Mouse (Mus musculus) midbrain, embryonic 14.5 days (tissue): ENCODE measurements around the gene Mdfi. TPM values are rescaled to one million over a fixed set of nuclear protein-coding genes. Genes with fewer than 3 reads are reported as not detected.

ENCODE experiments used
- ATAC-seq: fragments of 200-750 bp; cut with Nextera tagmentation; 2 replicates; pipeline ENCODE4 v1.8.0; 2017; ENCODE audit warnings: moderate number of reproducible peaks, moderate library complexity; ENCODE audit not compliant: low FRiP score, low TSS enrichment
- DNase-seq: peaks from one replicate; pipeline ENCODE4 v3.0.0-alpha.2; 2015
- H3K27ac ChIP-seq: fragments of 300-500 bp; sonication (generic); replicated peaks from 2 replicates; pipeline ENCODE4 v1.5.1; 2014; ENCODE audit warnings: mild to moderate bottlenecking, low read depth, low read length, moderate library complexity
- H3K27me3 ChIP-seq: fragments of 300-500 bp; sonication (generic); 2 replicates; pipeline ENCODE4 v1.6.1; 2014; ENCODE audit warnings: low read length, control low read depth, mixed read lengths; ENCODE audit not compliant: control insufficient read depth, insufficient read depth
- H3K36me3 ChIP-seq: fragments of 300-500 bp; sonication (generic); 2 replicates; pipeline ENCODE4 v1.6.1; 2014; ENCODE audit warnings: low read length, control low read depth; ENCODE audit not compliant: control insufficient read depth, insufficient read depth
- H3K4me1 ChIP-seq: fragments of 300-500 bp; sonication (generic); 2 replicates; pipeline ENCODE4 v1.6.1; 2014; ENCODE audit warnings: mild to moderate bottlenecking, antibody characterized with exemption, low read length, control low read depth; ENCODE audit not compliant: control insufficient read depth, insufficient read depth
- H3K4me2 ChIP-seq: fragments of 300-500 bp; sonication (generic); 2 replicates; pipeline ENCODE4 v1.6.1; 2014; ENCODE audit warnings: mild to moderate bottlenecking, low read length, moderate library complexity
- H3K4me3 ChIP-seq: fragments of 300-500 bp; sonication (generic); replicated peaks from 2 replicates; pipeline ENCODE4 v1.5.1; 2014; ENCODE audit warnings: low read depth, low read length
- H3K9ac ChIP-seq: fragments of 300-500 bp; sonication (generic); replicated peaks from 2 replicates; pipeline ENCODE4 v1.6.1; 2014; ENCODE audit warnings: mild to moderate bottlenecking, low read length, moderate library complexity
- H3K9me3 ChIP-seq: fragments of 300-500 bp; sonication (generic); 2 replicates; pipeline ENCODE4 v1.6.1; 2016; ENCODE audit warnings: low read length, control low read depth, mixed read lengths; ENCODE audit not compliant: control insufficient read depth
- WGBS: fragments of 180-500 bp; shearing (Covaris S2); extraction: QIAGEN DNeasy Blood & Tissue Kit; methylation state at CpG from one replicate; pipeline ENCODE4 v1.1.7; 2014; 5-methylcytosine and 5-hydroxymethylcytosine counted together
- polyA plus RNA-seq: library from polyadenylated mRNA; unstranded; fragments of >200 nt; fragmentation: Nextera tagmentation; extraction: Ambion mirVana; gene quantifications from 2 replicates; pipeline ENCODE4 v1.2.1, GENCODE M21; 2014

Mdfi gene
- polyA plus RNA-seq, 1 experiment from 2014 or later = 8.3 TPM

- 86% methylated on average over 6 of the region's 6 CpGs for WGBS
- Histone ChIP-seq H3K4me2 (no peak overlapping the region), H3K27ac (no peak overlapping the region), H3K9me3 (no peaks in the 10 kb centered on the region), H3K4me3 (no peak overlapping the region), H3K4me1 (no peaks in the 10 kb centered on the region), H3K9ac (no peak overlapping the region), H3K36me3 (no peaks in the 10 kb centered on the region), H3K27me3 (no peaks in the 10 kb centered on the region)
- ATAC-seq (no peak), DNase-seq (no peak)
Observed at GRCm38 (mm10) chr17:47784411-47784810, 50.1 kb downstream of the Mdfi start.

GRCm38 (mm10) chr17:47783445-47784223 lies 50.9 kb downstream of the Mdfi start:
- Histone ChIP-seq H3K9me3 (no peaks in the 10 kb centered on the region), H3K4me1 (no peaks in the 10 kb centered on the region), H3K36me3 (no peaks in the 10 kb centered on the region), H3K9ac (no peak overlapping the region), H3K27ac (no peak overlapping the region), H3K4me2 (no peak overlapping the region), H3K27me3 (no peaks in the 10 kb centered on the region), H3K4me3 (no peak overlapping the region)
- 90% methylated on average over 8 of the region's 8 CpGs for WGBS
- DNase-seq (no peak), ATAC-seq (no peak)

GRCm38 (mm10) chr17:47782486-47782885 lies 52.0 kb downstream of the Mdfi start:
- no peaks in the 10 kb centered on the region for H3K9me3 ChIP-seq
- no peak overlapping the region for H3K27ac ChIP-seq
- DNase-seq = no peak
- no peaks in the 10 kb centered on the region for H3K27me3 ChIP-seq
- no peak overlapping the region for H3K4me2 ChIP-seq
- WGBS = 80% methylated on average over 3 of the region's 3 CpGs
- no peak for ATAC-seq
- no peaks in the 10 kb centered on the region for H3K36me3 ChIP-seq
- H3K4me3 ChIP-seq = no peak overlapping the region
- H3K9ac ChIP-seq = no peak overlapping the region
- H3K4me1 ChIP-seq = no peaks in the 10 kb centered on the region

GRCm38 (mm10) chr17:47780470-47780869 lies 54.0 kb downstream of the Mdfi start:
- ATAC-seq = no peak
- no peak overlapping the region for H3K4me2 ChIP-seq
- H3K9me3 ChIP-seq = no peaks in the 10 kb centered on the region
- no peak overlapping the region for H3K4me3 ChIP-seq
- 85% methylated on average over 10 of the region's 10 CpGs for WGBS
- no peaks in the 10 kb centered on the region for H3K27me3 ChIP-seq
- H3K9ac ChIP-seq = no peak overlapping the region
- H3K36me3 ChIP-seq = no peaks in the 10 kb centered on the region
- no peak overlapping the region for H3K27ac ChIP-seq
- no peaks in the 10 kb centered on the region for H3K4me1 ChIP-seq
- DNase-seq = no peak

GRCm38 (mm10) chr17:47777141-47777540 lies 57.4 kb downstream of the Mdfi start:
- H3K36me3 ChIP-seq = no peaks in the 10 kb centered on the region
- no peak overlapping the region for H3K27ac ChIP-seq
- DNase-seq (no peak), ATAC-seq (no peak)
- H3K27me3 ChIP-seq = no peaks in the 10 kb centered on the region
- no peak overlapping the region for H3K4me2 ChIP-seq
- H3K9ac ChIP-seq = no peak overlapping the region
- H3K4me3 ChIP-seq = no peak overlapping the region
- no peaks in the 10 kb centered on the region for H3K4me1 ChIP-seq
- peaks cover 6% of the 10 kb centered on the region; the same call in 1 of the 2 replicates for H3K9me3 ChIP-seq
- 79% methylated on average over 2 of the region's 2 CpGs for WGBS

GRCm38 (mm10) chr17:47773604-47774003 lies 60.9 kb downstream of the Mdfi start:
- 67% methylated on average over 6 of the region's 6 CpGs for WGBS

GRCm38 (mm10) chr17:47769389-47770299 lies 64.8 kb downstream of the Mdfi start:
- H3K4me3 ChIP-seq = no peak overlapping the region
- WGBS = 86% methylated on average over 11 of the region's 11 CpGs
- no peak overlapping the region for H3K4me2 ChIP-seq
- no peak overlapping the region for H3K9ac ChIP-seq
- H3K36me3 ChIP-seq = no peaks in the 10 kb centered on the region
- no peak overlapping the region for H3K27ac ChIP-seq
- ATAC-seq (no peak), DNase-seq (no peak)
- no peaks in the 10 kb centered on the region for H3K4me1 ChIP-seq
- peaks cover 6% of the 10 kb centered on the region; the same call in 1 of the 2 replicates for H3K9me3 ChIP-seq
- H3K27me3 ChIP-seq = no peaks in the 10 kb centered on the region

More at GRCm38 (mm10) chr17:47773604-47774003, 60.9 kb downstream of the Mdfi start:
- Histone ChIP-seq H3K4me2 (no peak overlapping the region), H3K27me3 (no peaks in the 10 kb centered on the region), H3K27ac (no peak overlapping the region), H3K9ac (no peak overlapping the region), H3K4me3 (no peak overlapping the region), H3K36me3 (no peaks in the 10 kb centered on the region), H3K4me1 (no peaks in the 10 kb centered on the region), H3K9me3 (peaks cover 6% of the 10 kb centered on the region; the same call in 1 of the 2 replicates)
- ATAC-seq = no peak
- DNase-seq = no peak

GRCm38 (mm10) chr17:47768707-47769276 lies 65.7 kb downstream of the Mdfi start:
- no peak for DNase-seq
- H3K9ac ChIP-seq = no peak overlapping the region
- no peaks in the 10 kb centered on the region for H3K27me3 ChIP-seq
- no peak for ATAC-seq
- 54% methylated on average over 12 of the region's 12 CpGs for WGBS
- H3K27ac ChIP-seq = no peak overlapping the region
- no peaks in the 10 kb centered on the region for H3K4me1 ChIP-seq
- no peak overlapping the region for H3K4me3 ChIP-seq
- H3K4me2 ChIP-seq = no peak overlapping the region
- H3K36me3 ChIP-seq = no peaks in the 10 kb centered on the region
- peaks cover 6% of the 10 kb centered on the region; the same call in 1 of the 2 replicates for H3K9me3 ChIP-seq
